ENCODE assay signal across 9 mouse cellular contexts in genomic region chr8:122018046-122018831, GRCm38 (mm10).
DNase-seq lines count a peak whose midpoint lies in the region; ATAC-seq lines count a peak whose summit lies in the region.
"Had no signal": no experiment of that assay in that cellular context is flagged by ENCODE, and none has a peak within 500 bp of the region (broad histone marks: within the 10 kb centered on the region; RNA-seq: fewer than 3 reads in every experiment).

No protein-coding gene starts in this region.

- no peak overlapping the region for H3K4me3 ChIP-seq in lung, embryonic 15.5 days
- no peak overlapping the region for H3K4me3 ChIP-seq in liver, embryonic 12.5 days
- H3K4me3 ChIP-seq: forebrain, embryonic 13.5 days had no signal

- H3K27me3 ChIP-seq in lung, embryonic 15.5 days = no peaks in the 10 kb centered on the region
- no peaks in the 10 kb centered on the region for H3K27me3 ChIP-seq in liver, embryonic 12.5 days (replicated peaks)
- H3K27me3 ChIP-seq: forebrain, embryonic 13.5 days had no signal

- no peak overlapping the region; the same call in 1 of the 2 replicates for H3K4me2 ChIP-seq in lung, embryonic 15.5 days
- H3K4me2 ChIP-seq in liver, embryonic 12.5 days = no peak overlapping the region
- H3K4me2 ChIP-seq: forebrain, embryonic 13.5 days had no signal

- H3K4me1 ChIP-seq in lung, embryonic 15.5 days = peaks cover 39% of the 10 kb centered on the region
- H3K4me1 ChIP-seq in liver, embryonic 12.5 days = 0 out of 2 replicates have a peak, but pooled peaks cover 5% of the 10 kb centered on the region

- DNase-seq in adrenal gland, postnatal 36 days = peak; percentile 23 to 30
- no peak for DNase-seq in adrenal gland, postnatal 25 days
- no peak for DNase-seq in lung, postnatal 14 days
- DNase-seq in heart, postnatal 4 days = peak; percentile 49
- peak; percentile 72 for DNase-seq in skeletal muscle tissue, adult 2 months (ENCODE audit: low read depth, low spot score)
- no peak for DNase-seq in urinary bladder, postnatal 25 days (ENCODE audit: low spot score)

- ATAC-seq in lung, embryonic 15.5 days (ENCODE audit: borderline replicate concordance, extremely low read depth, low FRiP score, low TSS enrichment) = peak; percentile 81
- ATAC-seq in liver, embryonic 12.5 days = no peak
- ATAC-seq: forebrain, embryonic 13.5 days had no signal

- WGBS in lung, embryonic 15.5 days = 48% methylated on average over 22 of the region's 22 CpGs
- 82% methylated on average over 22 of the region's 22 CpGs for WGBS in liver, embryonic 12.5 days (ENCODE audit: insufficient replicate concordance)

- no peaks in the 10 kb centered on the region for H3K9me3 ChIP-seq in lung, embryonic 15.5 days
- H3K9me3 ChIP-seq in liver, embryonic 12.5 days (replicated peaks) = no peaks in the 10 kb centered on the region
- H3K9me3 ChIP-seq: forebrain, embryonic 13.5 days had no signal

- H3K27ac ChIP-seq in lung, embryonic 15.5 days = peak overlapping the region; percentile 59
- no peak overlapping the region for H3K27ac ChIP-seq in liver, embryonic 12.5 days
- H3K27ac ChIP-seq: forebrain, embryonic 13.5 days had no signal

- H3K36me3 ChIP-seq in lung, embryonic 15.5 days = 0 out of 2 replicates have a peak, but pooled peaks cover 16% of the 10 kb centered on the region
- H3K36me3 ChIP-seq in liver, embryonic 12.5 days = peaks cover 87% of the 10 kb centered on the region

- H3K9ac ChIP-seq in lung, embryonic 15.5 days = no peak overlapping the region
- no peak overlapping the region for H3K9ac ChIP-seq in liver, embryonic 12.5 days
- H3K9ac ChIP-seq: forebrain, embryonic 13.5 days had no signal

Comparison
In these comparisons a context has a peak if more than half of its experiments do, and no peak if none do; other contexts are left out.
1. DNase-seq: peak in adrenal gland, postnatal 36 days (2 of 2), heart, postnatal 4 days (single experiment) and skeletal muscle tissue, adult 2 months (single experiment); none in adrenal gland, postnatal 25 days (single experiment), lung, postnatal 14 days (single experiment) and urinary bladder, postnatal 25 days (single experiment).